Mouse (Mus musculus) lung, postnatal 36 days (tissue): ENCODE data around the gene Lyrm9.
A peak's percentile ranks its signal among the peaks of the same experiment; 100 is the strongest.
"Not testable (repeated sequence)": the region's sequence is repeated elsewhere in the genome, so short reads cannot be mapped to it uniquely, and the experiment has no call there.

Source experiments
- DNase-seq: peaks from one replicate; pipeline ENCODE4 v3.0.0; 2022; ENCODE audit warnings: mixed read lengths

Lyrm9 gene

GRCm38 (mm10) chr11:78851871-78852265, 25.5 kb downstream of the Lyrm9 start:
- no peak for DNase-seq

- no peak for DNase-seq
Measured at GRCm38 (mm10) chr11:78852529-78852928, 26.1 kb downstream of the Lyrm9 start.

DNA sequence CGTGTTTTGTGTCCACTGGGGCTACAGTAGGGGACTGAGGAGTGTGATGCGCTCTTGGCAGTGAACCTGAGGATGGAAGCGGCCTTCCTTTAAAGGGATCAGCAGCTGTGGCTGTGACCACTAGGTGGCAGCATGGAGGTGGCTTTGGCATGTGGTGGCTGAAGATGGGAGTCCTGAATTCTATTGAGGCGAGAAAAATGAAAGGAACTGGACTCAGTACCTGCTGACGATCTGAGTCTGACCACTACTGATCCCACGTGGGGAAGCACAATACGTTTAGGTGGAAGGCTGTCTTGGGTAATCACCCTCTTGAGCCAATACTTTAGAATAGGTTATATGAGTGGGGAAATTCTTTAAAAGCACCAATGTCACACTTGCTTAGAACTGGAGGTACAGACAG, 29.9 kb downstream of the Lyrm9 start:
- peak; percentile 89 for DNase-seq

DNA sequence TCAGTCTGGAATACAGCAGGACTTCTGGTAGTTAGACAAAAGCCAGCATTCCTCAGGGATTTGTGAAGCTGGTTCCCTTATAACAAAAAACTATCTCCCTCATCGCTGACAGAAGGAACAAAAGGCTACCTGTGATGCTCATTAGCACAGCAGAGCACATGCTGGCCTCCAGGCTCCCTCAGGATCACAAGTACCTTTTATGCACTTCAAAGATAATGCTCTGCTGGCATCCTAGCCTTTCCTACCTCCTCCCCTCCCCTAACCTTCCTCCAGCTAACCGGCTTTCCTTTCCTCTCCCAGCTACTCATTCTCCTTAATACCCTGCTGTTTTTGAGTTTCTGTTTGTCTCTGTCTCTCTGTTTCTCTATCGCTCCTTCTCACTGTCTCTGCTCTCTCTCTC, 31.2 kb downstream of the Lyrm9 start:
- no peak for DNase-seq

DNA sequence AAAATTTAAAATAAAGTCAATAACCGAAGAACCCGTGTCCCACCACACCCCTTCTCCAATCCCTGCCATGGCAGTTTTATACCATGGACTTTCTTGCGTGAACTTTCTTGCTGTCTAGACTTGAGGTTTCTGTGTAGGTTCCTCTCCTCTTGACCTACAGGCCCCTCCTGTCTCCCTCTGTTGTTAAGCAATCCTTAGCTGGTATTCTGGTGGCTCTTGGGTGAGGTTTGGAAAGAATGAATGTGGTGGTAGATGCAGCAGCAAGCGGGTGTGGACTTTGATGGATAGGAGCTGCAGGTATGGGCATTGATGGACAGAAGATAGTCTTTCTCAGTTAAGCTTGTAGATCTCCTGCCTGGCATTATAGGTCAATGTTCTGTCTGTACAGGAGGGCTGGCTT, 37.5 kb downstream of the Lyrm9 start:
- DNase-seq, result no peak

- DNase-seq, result no peak
Measured at GRCm38 (mm10) chr11:78864567-78865278, 38.3 kb downstream of the Lyrm9 start.

DNA sequence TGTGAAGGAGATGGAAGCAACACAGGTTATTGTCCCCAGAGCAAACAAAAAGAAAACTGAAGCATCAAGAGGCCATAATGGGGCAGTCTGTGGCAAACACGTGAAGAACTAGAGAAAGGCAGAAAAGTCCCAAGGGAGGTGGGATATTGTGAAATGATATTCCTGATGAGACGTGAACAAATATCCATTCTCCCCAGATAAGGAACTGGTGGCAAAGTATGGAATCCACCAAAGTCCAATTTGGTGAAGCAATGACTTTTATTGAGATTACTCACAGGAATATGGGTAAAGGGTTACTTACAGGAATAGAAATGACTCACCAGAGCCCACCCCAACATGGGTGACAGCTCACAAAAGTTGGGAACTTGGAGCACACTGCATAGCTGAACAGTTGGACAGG, 38.9 kb downstream of the Lyrm9 start:
- no peak for DNase-seq

DNA sequence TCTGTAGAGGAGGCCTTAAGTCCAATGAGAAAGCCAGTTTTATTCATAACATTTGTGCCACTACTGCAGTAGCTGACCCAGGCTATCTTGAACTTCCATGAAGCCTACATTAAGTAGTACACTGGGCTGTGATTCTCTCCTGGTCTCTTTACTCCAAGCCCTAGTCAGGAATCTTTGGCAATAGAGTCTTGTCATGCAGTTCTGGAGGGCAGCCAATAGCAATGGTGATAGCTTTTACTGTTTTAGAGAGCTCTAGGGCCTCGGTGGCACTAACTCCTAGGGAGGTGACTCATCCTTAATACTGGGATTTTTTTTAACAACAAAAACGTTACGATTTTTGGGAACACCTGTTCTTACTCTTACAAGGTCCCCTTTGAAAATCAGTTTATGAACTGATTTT, 40.1 kb downstream of the Lyrm9 start:
- no peak for DNase-seq

- no peak for DNase-seq
Measured at GRCm38 (mm10) chr11:78867696-78868095, 41.3 kb downstream of the Lyrm9 start.

GRCm38 (mm10) chr11:78869205-78869604, 42.8 kb downstream of the Lyrm9 start:
- not testable (repeated sequence) for DNase-seq

DNA sequence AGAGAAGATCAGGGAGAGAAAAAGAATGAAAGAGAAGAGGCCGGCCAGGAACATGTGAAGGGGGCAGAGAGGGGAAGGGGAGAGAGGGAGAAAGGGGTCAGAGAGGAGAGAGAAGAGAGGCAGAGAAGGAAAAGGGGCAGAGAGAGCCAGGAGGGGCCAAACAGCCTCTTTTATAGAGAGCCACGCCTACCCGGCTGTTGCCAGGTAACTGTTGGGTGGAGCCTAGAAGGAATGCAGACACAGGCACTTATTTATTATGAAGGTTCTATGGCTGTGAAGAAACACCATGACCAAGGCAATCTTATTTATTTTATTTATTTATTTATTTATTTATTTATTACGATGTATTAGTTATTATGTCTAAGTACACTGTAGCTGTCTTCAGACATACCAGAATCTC, 44.5 kb downstream of the Lyrm9 start:
- no peak for DNase-seq

DNA sequence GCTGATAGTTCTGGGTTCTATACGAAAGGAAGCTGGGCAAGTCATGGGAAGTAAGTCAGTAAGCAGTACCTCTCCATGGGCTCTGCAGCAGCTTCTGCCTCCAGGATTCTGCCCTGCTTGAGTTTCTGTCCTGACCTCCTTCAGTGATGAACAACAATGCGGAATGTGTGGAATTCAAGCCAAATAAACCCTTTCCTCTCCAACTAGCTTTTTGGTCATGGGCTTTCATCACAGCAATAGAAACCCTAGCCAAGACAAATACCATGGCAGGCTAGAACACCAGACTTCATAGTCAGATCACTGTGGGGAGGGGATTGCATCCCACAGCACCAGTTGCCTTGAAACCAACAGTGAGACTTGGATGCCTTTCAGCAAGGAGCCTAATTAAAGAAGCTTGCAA, 46.4 kb downstream of the Lyrm9 start:
- DNase-seq, result no peak

- no peak for DNase-seq
Measured at GRCm38 (mm10) chr11:78879727-78880126, 53.3 kb downstream of the Lyrm9 start.

- peak; percentile 7 for DNase-seq
Measured at GRCm38 (mm10) chr11:78886693-78887092, 60.3 kb downstream of the Lyrm9 start.

DNA sequence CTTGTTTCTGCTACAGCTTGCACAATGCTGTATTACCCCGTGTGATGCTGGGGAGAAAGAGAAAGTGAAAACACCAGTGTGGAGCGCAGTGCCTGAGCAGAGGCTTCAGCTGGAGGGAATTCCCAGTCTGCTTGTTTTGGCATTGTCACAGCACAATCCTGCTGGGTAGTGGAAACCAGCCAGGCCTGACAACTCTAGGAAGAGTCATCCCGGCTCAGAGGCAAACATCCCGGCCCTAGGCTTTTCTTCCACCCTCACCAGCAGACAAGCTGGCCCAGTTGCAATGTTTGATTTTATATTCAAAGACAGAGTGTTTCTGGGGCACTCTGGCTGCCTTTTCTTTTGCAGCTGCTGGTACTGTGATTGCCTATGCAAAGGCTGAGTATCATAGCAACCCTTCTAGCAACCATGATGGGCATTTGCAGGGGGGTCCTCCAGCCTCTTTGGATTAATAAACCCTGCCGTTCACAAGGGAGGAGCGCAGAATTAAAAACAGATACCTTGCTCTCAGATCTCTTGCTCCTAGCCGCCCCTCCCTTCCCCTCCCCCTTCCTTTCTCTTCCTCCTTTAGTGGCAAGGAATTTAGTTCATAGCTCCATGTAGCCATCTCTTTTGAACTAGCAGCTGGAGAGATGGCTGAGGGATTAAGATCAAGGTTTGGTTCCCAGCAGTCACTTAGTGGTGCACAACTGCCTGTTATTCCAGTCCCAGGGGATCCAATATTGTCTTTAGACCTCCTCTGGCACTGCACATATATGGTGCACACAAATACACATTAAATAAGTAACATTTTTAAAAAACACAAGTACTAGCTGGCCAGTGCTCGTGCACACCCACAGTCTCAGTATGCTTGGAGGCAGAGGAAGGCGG, 61.0 kb downstream of the Lyrm9 start:
- DNase-seq, result peak; percentile 87

DNA sequence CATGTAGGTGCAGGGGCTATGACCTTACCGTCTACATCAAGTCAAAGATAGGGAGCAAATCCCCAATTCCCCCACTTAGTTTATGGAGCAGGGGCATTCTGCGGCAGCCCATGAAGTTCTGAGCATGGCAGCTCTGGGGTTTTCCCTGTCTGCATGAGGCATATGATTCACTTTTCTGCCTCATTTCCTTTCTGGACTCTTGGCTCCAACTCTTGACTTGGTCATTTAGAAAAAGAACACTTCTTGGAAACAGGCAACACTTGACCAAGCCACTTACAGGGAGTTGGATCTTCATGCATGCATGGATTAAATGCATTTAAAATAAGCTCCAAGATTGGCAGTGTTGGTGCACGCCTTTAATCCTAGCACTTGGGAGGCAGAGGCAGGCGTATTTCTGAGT, 62.8 kb downstream of the Lyrm9 start:
- DNase-seq, result no peak
